Mouse (Mus musculus) midbrain, embryonic 11.5 days (tissue): ENCODE results near the gene Nop9. TPM values are rescaled to one million over a fixed set of nuclear protein-coding genes. Genes with fewer than 3 reads are reported as not detected.
A peak's percentile ranks its signal among the peaks of the same experiment; 100 is the strongest.
"Not testable (repeated sequence)": the region's sequence is repeated elsewhere in the genome, so short reads cannot be mapped to it uniquely, and the experiment has no call there.

Experiments
- ATAC-seq: fragments of 200-750 bp; cut with Nextera tagmentation; 2 replicates; pipeline ENCODE4 v1.8.0; 2017; ENCODE audit warnings: moderate TSS enrichment, moderate library complexity; ENCODE audit not compliant: low FRiP score
- DNase-seq: peaks from one replicate; pipeline ENCODE4 v3.0.0; 2015; ENCODE audit warnings: low spot score; ENCODE audit errors: missing footprints
- H3K27ac ChIP-seq: fragments of 300-500 bp; sonication (generic); 2 replicates; pipeline ENCODE4 v1.5.1; 2014; ENCODE audit warnings: low read depth, low read length
- H3K27me3 ChIP-seq: fragments of 300-500 bp; sonication (generic); 2 replicates; pipeline ENCODE4 v1.6.1; 2014; ENCODE audit warnings: mild to moderate bottlenecking, low read length, moderate library complexity, mixed read lengths; ENCODE audit not compliant: control insufficient read depth, insufficient read depth
- H3K36me3 ChIP-seq: fragments of 300-500 bp; sonication (generic); 2 replicates; pipeline ENCODE4 v1.6.1; 2014; ENCODE audit warnings: mild to moderate bottlenecking, low read length, moderate library complexity, mixed read lengths; ENCODE audit not compliant: control insufficient read depth, insufficient read depth
- H3K4me1 ChIP-seq: fragments of 300-500 bp; sonication (generic); 2 replicates; pipeline ENCODE4 v1.6.1; 2014; ENCODE audit warnings: low read length; ENCODE audit not compliant: control insufficient read depth, insufficient read depth
- H3K4me2 ChIP-seq: fragments of 300-500 bp; sonication (generic); 2 replicates; pipeline ENCODE4 v1.6.1; 2014; ENCODE audit warnings: mild to moderate bottlenecking, moderate library complexity
- H3K4me3 ChIP-seq: fragments of 300-500 bp; sonication (generic); 2 replicates; pipeline ENCODE4 v1.5.1; 2014; ENCODE audit warnings: low read depth, low read length
- H3K9ac ChIP-seq: fragments of 300-500 bp; sonication (generic); 2 replicates; pipeline ENCODE4 v1.6.1; 2014; ENCODE audit warnings: low read length
- H3K9me3 ChIP-seq: fragments of 300-500 bp; sonication (generic); 2 replicates; pipeline ENCODE4 v1.6.1; 2016; ENCODE audit warnings: low read length; ENCODE audit not compliant: control insufficient read depth
- WGBS: fragments of 180-500 bp; shearing (Covaris S2); extraction: QIAGEN DNeasy Blood & Tissue Kit; methylation state at CpG from one replicate; pipeline ENCODE4 v1.1.7; 2014; 5-methylcytosine and 5-hydroxymethylcytosine counted together
- polyA plus RNA-seq: library from polyadenylated mRNA; unstranded; fragments of >200 nt; fragmentation: Nextera tagmentation; extraction: Ambion mirVana; gene quantifications from 2 replicates; pipeline ENCODE4 v1.2.1, GENCODE M21; 2014

The Nop9 gene
- polyA plus RNA-seq, 1 experiment from 2014 or later: 46.2 TPM

- no peak for ATAC-seq
- no peaks in the 10 kb centered on the region for H3K27me3 ChIP-seq
- no peak overlapping the region for H3K9ac ChIP-seq
- 78% methylated on average over 4 of the region's 4 CpGs for WGBS
- H3K9me3 ChIP-seq: no peaks in the 10 kb centered on the region
- no peak overlapping the region for H3K4me2 ChIP-seq
- DNase-seq: no peak
- no peak overlapping the region for H3K4me3 ChIP-seq
- H3K27ac ChIP-seq: no peak overlapping the region
- H3K4me1 ChIP-seq: no peaks in the 10 kb centered on the region
- no peaks in the 10 kb centered on the region for H3K36me3 ChIP-seq
Measured at GRCm38 (mm10) chr14:55735758-55736157, 9.7 kb upstream of the Nop9 start.

GRCm38 (mm10) chr14:55737086-55737687 lies 8.3 kb upstream of the Nop9 start:
- H3K4me1 ChIP-seq: no peaks in the 10 kb centered on the region
- 87% methylated on average over 9 of the region's 9 CpGs for WGBS

GRCm38 (mm10) chr14:55743711-55744110 lies 1.8 kb upstream of the Nop9 start:
- no peak overlapping the region; the same call in 1 of the 2 replicates for H3K9ac ChIP-seq
- WGBS: 23% methylated on average over 10 of the region's 10 CpGs

More at GRCm38 (mm10) chr14:55737086-55737687, 8.3 kb upstream of the Nop9 start:
- Histone ChIP-seq H3K27me3 (no peaks in the 10 kb centered on the region), H3K4me3 (no peak overlapping the region), H3K36me3 (no peaks in the 10 kb centered on the region), H3K4me2 (no peak overlapping the region), H3K9ac (no peak overlapping the region), H3K9me3 (no peaks in the 10 kb centered on the region), H3K27ac (no peak overlapping the region)
- DNase-seq (no peak), ATAC-seq (no peak)

GRCm38 (mm10) chr14:55745861-55746237 lies 356 bp downstream of the Nop9 start:
- Histone ChIP-seq H3K4me3 (peak overlapping the region; percentile 89), H3K4me2 (peak overlapping the region; percentile 93), H3K36me3 (peaks cover 9% of the 10 kb centered on the region; the same call in 1 of the 2 replicates), H3K9ac (peak overlapping the region; percentile 88), H3K27me3 (no peaks in the 10 kb centered on the region), H3K9me3 (no peaks in the 10 kb centered on the region), H3K4me1 (peaks cover 15% of the 10 kb centered on the region), H3K27ac (no peak overlapping the region)
- no peak for DNase-seq
- ATAC-seq: no peak; the same call in 1 of the 2 replicates
- under 1% methylated on average over 30 of the region's 31 CpGs for WGBS

More at GRCm38 (mm10) chr14:55743711-55744110, 1.8 kb upstream of the Nop9 start:
- peak; percentile 33; the same call in 1 of the 2 replicates for ATAC-seq
- no peaks in the 10 kb centered on the region for H3K9me3 ChIP-seq
- no peaks in the 10 kb centered on the region for H3K27me3 ChIP-seq
- H3K36me3 ChIP-seq: no peaks in the 10 kb centered on the region
- H3K4me3 ChIP-seq: no peak overlapping the region
- no peak overlapping the region for H3K4me2 ChIP-seq
- H3K27ac ChIP-seq: no peak overlapping the region
- DNase-seq: peak; percentile 99
- H3K4me1 ChIP-seq: peaks cover 15% of the 10 kb centered on the region

- Histone ChIP-seq H3K27ac (no peak overlapping the region), H3K9ac (no peak overlapping the region), H3K9me3 (no peaks in the 10 kb centered on the region), H3K4me2 (no peak overlapping the region; the same call in 1 of the 2 replicates), H3K4me3 (no peak overlapping the region), H3K27me3 (no peaks in the 10 kb centered on the region), H3K36me3 (peaks cover 10% of the 10 kb centered on the region; the same call in 1 of the 2 replicates), H3K4me1 (peaks cover 15% of the 10 kb centered on the region)
- DNase-seq (no peak), ATAC-seq (no peak)
- WGBS: 92% methylated on average over 10 of the region's 10 CpGs
Measured at GRCm38 (mm10) chr14:55747051-55747847, 1.8 kb downstream of the Nop9 start.

- 82% methylated on average over 6 of the region's 6 CpGs for WGBS
Measured at GRCm38 (mm10) chr14:55757566-55757965, 12.1 kb downstream of the Nop9 start.

GRCm38 (mm10) chr14:55758363-55758784 lies 12.9 kb downstream of the Nop9 start, which contains the start of gene Cideb:
Gene Cideb, minus strand, starts transcription at chr14:55758458.
- Histone ChIP-seq H3K4me3 (no peak within 1 kb of the TSS), H3K27me3 (peaks cover 29% of the 10 kb centered on the region), H3K27ac (no peak within 1 kb of the TSS), H3K36me3 (peaks cover 7% of the 10 kb centered on the region), H3K9ac (no peak within 1 kb of the TSS), H3K9me3 (no peaks in the 10 kb centered on the region), H3K4me2 (no peak within 1 kb of the TSS), H3K4me1 (peaks cover 7% of the 10 kb centered on the region; the same call in 1 of the 2 replicates)
- no peak for ATAC-seq
- DNase-seq: peak; percentile 93
- WGBS: 21% methylated on average over 8 of the region's 8 CpGs

More at GRCm38 (mm10) chr14:55757566-55757965, 12.1 kb downstream of the Nop9 start:
- Histone ChIP-seq H3K27ac (no peak overlapping the region), H3K27me3 (peaks cover 21% of the 10 kb centered on the region), H3K4me1 (peaks cover 5% of the 10 kb centered on the region; the same call in 1 of the 2 replicates), H3K4me2 (no peak overlapping the region), H3K9me3 (no peaks in the 10 kb centered on the region), H3K9ac (no peak overlapping the region), H3K36me3 (peaks cover 13% of the 10 kb centered on the region), H3K4me3 (no peak overlapping the region)
- ATAC-seq (no peak), DNase-seq (no peak)

- not testable (repeated sequence) for H3K9me3 ChIP-seq, H3K36me3 ChIP-seq, H3K4me3 ChIP-seq, H3K9ac ChIP-seq, H3K4me1 ChIP-seq, H3K27ac ChIP-seq
- ATAC-seq: peak; percentile 38; the same call in 1 of the 2 replicates
- 3% methylated on average over 6 of the region's 6 CpGs for WGBS
- Histone ChIP-seq H3K4me2 (peak overlapping the region; percentile 15; the same call in 1 of the 2 replicates), H3K27me3 (peaks cover 38% of the 10 kb centered on the region)
- peak; percentile 98 for DNase-seq
Measured at GRCm38 (mm10) chr14:55760156-55760555, 14.7 kb downstream of the Nop9 start.

GRCm38 (mm10) chr14:55761163-55761562 lies 15.7 kb downstream of the Nop9 start, which contains the start of gene Ltb4r2:
Gene Ltb4r2, plus strand, starts transcription at chr14:55761428.
- 72% methylated on average over 6 of the region's 6 CpGs for WGBS
- no peak for ATAC-seq

More at GRCm38 (mm10) chr14:55761163-55761562, 15.7 kb downstream of the Nop9 start, which contains the start of gene Ltb4r2:
- Histone ChIP-seq H3K4me1 (peaks cover 7% of the 10 kb centered on the region; the same call in 1 of the 2 replicates), H3K27me3 (peaks cover 39% of the 10 kb centered on the region), H3K36me3 (no peaks in the 10 kb centered on the region), H3K4me3 (peak within 1 kb of the TSS; percentile 47), H3K9ac (peak within 1 kb of the TSS; percentile 67), H3K4me2 (peak within 1 kb of the TSS; percentile 88), H3K27ac (no peak within 1 kb of the TSS), H3K9me3 (no peaks in the 10 kb centered on the region)
- no peak for DNase-seq
